Mouse (Mus musculus) embryonic fibroblast, embryonic 13.5 days (primary cell): ENCODE measurements around the gene 2810006K23Rik.

ENCODE experiments used
- CTCF ChIP-seq: IDR thresholded peaks from 2 replicates; pipeline ENCODE4 v1.5.1; 2011; ENCODE audit warnings: mild to moderate bottlenecking, control low read depth, low read length, moderate library complexity, borderline replicate concordance; ENCODE audit not compliant: insufficient read depth
- POLR2A ChIP-seq: IDR thresholded peaks from 2 replicates; pipeline ENCODE4 v1.6.1; 2011; ENCODE audit warnings: low read depth, mild to moderate bottlenecking, control low read depth, low read length, moderate library complexity

- TF ChIP-seq CTCF (no peak), POLR2A (no peak)
Observed at GRCm38 (mm10) chr5:124366721-124367120, 38.8 kb downstream of the 2810006K23Rik start.
